Mouse (Mus musculus): ENCODE results near the gene Sh3gl1. TPM values are rescaled to one million over a fixed set of nuclear protein-coding genes. Genes with fewer than 3 reads are reported as not detected.
A peak's percentile ranks its signal among the peaks of the same experiment; 100 is the strongest.

The Sh3gl1 gene
- total RNA-seq, 1 experiment from 2014 or later, result 48.6 TPM

DNA sequence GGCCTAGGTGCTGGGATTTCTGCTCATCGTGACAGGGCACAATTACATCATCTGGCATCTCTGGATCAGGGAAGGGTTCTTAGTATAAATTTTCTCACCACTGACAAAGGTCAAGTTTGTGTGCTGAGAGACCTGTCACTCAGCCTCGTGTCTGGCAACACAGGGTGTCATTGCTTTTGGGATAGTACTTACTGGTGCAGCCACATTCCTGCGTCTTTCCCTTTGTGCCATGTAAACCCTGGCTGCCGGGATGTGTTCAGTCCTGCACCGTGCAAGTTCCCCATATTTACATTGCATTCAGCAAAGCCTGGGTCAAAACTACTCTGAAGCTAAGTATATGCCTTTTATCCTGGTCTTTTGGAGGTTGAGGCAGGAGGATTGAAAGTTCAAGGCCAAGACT is 14.9 kb upstream of the Sh3gl1 start:
- ATAC-seq (ENCODE audit: extremely low read depth, insufficient number of reproducible peaks, low FRiP score, poor library complexity, severe bottlenecking), result no peak

DNA sequence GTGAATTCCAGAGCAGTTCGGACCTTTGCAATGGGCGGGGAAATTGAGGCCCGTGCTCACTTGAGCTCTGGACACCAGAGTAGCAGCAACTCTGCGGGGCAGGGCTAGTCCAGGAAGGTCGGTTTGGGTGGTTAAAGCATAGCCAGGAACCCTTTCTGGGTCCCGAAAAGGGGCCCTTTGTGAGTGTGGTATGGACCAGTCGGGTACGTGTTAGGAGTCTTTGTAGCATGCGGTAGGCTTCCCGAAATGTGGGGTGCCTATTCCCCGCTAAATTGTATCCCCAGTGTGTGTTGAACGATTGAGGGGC is 4.4 kb upstream of the Sh3gl1 start:
- ATAC-seq (ENCODE audit: extremely low read depth, insufficient number of reproducible peaks, low FRiP score, poor library complexity, severe bottlenecking), result no peak

DNA sequence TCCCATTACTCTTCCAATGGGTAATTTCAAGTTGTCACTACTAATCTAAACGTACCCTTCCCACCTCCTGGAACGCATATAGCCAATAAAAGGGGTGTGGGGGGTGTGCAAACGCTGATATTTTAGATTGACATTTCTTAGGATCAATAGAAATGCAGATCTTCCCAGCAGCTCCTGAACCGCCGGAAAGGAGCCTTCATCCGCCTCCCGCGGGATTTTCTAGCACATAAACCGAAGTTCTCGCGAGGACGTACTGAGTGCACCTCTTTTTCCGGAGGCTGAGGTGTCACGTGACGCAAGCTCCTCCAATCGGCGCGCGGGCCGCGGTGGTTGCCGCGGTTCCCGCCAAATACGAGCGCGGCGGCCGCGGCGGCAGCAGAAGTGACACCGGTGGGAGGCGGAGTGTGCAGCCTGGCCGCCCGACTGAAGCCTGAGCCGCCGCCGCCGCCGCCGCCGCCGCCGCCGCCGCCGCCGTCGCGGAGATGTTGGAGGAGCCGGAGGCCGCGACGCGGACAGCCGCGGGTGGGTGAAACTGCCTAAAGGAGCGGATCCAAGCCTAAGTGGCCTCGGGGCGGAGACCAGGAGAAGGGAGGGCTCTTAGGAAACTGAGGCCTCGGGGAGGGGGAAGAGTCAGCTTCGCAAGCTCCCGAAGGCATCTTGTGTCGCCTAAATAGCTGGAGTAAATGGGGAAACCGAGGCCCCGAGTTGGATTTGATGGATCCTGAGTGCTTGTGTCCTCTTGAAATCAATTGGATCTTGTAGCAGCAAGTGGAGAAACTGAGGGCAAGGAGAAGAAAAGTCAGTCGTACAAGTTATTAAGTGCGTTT is 3.8 kb upstream of the Sh3gl1 start, which contains the start of gene Chaf1a:
Gene Chaf1a (plus strand): TSS at position 410 of the 827 bp plus-strand sequence.
- peak; percentile 49 for ATAC-seq (ENCODE audit: extremely low read depth, insufficient number of reproducible peaks, low FRiP score, poor library complexity, severe bottlenecking)

DNA sequence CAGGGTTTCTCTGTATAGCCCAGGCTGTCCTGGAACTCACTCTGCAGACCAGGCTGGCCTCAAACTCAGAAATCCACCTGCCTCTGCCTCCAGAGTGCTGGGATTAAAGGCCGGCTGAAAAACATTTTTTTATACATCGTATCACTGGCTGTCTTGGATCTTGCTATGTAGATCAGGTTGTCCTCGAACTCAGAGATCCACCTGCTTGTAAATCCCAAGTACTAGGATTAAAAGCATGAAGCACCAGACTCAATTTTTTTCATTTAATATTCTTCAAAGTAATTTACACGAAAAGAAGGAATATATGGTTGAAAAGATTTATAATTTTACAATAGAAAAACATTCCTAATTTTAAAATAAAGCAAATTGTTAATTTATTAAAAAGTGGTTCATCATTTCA is 2.9 kb upstream of the Sh3gl1 start:
- no peak for ATAC-seq (ENCODE audit: extremely low read depth, insufficient number of reproducible peaks, low FRiP score, poor library complexity, severe bottlenecking)

DNA sequence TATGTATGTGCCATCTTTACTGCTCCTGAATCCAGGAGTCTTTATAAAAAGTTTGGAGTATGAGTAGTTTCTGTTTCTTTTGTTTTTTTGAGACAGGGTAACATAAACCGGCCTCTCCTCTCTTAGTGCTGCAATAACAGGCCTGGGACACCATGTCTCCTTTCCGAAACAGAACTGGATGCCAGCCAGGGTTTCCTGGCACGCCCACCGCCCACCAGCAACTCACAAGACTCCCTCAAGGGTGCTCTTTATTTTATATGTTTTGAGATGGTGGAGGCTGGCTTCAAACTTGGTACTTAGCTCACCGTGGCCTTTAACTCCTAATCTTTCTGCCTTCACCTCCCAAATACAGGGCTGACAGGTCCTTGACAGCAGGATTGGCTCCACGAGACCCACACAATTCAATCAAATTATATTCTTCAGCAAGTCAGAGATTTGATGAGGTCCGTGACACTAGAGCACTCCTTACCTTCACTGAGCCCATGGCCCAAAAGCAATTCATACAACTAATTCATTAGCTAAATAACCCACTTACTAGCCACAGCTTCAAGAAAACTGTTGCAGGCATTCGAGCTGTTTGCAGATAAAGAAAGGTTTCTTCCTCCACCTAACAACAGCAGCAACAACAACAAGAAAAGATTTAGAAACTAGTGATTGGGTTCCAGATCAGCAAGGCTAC is 2.3 kb upstream of the Sh3gl1 start:
- ATAC-seq (ENCODE audit: extremely low read depth, insufficient number of reproducible peaks, low FRiP score, poor library complexity, severe bottlenecking), result no peak

DNA sequence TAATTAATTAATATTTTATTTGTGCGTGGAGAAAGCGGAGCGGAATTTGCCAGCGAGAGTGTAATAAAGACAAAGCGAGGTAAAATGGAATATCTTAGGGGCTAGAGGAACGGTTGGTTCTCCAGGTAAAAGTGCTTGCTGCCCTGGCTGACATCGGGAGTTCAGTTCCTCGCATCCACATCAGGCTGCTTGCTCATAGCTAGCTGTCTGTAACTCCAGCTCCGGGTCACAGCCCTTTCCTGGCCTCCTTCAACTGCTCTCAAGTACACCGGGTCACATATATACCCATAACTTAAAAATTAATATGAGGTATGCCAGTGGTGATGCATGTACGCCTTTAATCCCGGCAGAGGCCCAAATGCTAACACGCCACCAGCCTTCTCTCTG is 459 bp upstream of the Sh3gl1 start:
- ATAC-seq (ENCODE audit: extremely low read depth, insufficient number of reproducible peaks, low FRiP score, poor library complexity, severe bottlenecking), result no peak

DNA sequence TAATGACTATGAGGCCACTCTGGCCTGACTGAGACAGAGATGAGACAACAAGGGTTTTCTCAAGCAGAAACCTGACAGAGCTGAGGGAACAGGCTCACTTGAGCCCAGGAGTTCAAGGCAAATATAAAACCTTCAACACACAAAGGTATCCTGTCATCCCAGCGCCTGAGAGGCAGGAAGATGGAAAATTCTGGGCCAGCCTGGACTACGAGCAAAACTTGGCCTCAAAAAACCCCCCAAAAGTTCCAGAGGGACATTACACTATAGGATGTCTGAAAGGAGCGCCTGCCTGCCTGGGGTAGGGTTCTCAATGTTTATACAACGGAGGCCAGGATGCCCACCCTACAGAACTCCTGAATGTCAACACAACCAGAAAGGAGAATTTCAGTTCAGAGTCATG is 1.2 kb downstream of the Sh3gl1 start:
- ATAC-seq (ENCODE audit: extremely low read depth, insufficient number of reproducible peaks, low FRiP score, poor library complexity, severe bottlenecking), result no peak

DNA sequence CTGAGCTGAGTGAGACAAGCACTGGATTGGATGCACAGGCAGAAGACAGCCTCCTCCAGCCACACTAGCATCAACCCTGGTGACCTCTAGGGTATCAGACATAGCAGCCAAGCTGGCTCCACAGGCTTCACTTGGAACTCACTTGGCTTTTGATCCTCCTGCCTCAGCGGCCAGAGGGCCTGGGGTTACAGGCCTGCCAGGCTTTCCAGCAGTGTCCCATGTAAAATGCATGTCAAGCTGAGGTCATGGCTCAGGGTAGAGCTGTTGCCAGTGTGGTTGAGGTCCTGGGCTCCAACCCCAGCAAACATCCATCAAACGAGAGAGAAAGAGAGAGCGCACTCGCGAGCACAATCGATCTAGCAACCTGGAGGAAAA is 1.7 kb downstream of the Sh3gl1 start:
- ATAC-seq (ENCODE audit: extremely low read depth, insufficient number of reproducible peaks, low FRiP score, poor library complexity, severe bottlenecking), result no peak

DNA sequence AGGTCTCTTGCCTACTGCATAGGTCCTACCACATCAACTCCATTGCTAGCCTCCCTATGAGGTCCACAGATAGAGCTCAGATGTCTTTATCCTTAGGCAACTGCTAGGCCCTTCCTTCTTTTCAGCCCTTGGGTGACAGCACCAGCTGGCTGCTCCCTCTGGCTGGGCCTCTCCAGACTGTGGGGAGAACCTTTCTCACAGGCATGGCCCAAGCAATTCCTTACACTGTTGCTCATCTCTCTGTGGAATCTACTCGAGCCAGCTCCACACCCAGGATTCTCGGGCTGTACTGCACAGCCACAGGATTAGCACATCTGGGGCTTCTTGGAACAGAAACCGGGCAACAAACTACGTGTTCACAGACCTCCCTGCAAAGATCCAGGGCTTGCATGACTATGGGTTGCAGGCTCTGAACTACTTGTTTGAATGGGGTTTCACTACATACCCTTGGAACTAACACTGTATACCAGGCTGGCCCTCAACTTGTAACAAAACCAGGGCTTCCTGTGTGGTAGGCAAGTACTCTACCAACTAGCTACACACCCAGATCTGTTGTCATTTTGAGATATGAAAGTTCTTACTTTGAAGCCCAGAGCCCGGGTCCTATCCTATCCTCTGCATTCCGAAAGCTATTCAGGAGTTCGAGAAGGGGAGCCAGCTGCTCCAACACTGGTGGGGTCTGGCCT is 2.3 kb downstream of the Sh3gl1 start:
- no peak for ATAC-seq (ENCODE audit: extremely low read depth, insufficient number of reproducible peaks, low FRiP score, poor library complexity, severe bottlenecking)

DNA sequence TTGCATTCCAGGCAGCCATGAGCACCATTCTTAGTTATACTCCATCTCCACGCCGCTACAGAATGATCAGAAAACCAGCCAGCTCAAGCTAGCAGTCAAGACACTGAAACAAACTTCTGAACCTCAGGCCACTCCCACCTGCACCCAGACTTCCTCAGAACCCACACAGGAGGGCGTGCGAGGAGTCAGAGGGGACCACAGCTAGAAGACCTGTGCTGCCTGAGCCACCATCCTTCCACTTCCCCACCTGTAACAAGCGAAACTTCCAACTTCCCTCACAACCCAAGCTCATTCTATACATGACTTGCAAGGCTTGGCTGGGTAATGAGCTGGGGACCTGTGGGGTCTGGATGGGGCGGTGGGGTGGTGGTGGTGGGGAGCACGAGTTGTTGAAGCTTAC is 3.6 kb downstream of the Sh3gl1 start:
- ATAC-seq (ENCODE audit: extremely low read depth, insufficient number of reproducible peaks, low FRiP score, poor library complexity, severe bottlenecking), result peak; percentile 49

DNA sequence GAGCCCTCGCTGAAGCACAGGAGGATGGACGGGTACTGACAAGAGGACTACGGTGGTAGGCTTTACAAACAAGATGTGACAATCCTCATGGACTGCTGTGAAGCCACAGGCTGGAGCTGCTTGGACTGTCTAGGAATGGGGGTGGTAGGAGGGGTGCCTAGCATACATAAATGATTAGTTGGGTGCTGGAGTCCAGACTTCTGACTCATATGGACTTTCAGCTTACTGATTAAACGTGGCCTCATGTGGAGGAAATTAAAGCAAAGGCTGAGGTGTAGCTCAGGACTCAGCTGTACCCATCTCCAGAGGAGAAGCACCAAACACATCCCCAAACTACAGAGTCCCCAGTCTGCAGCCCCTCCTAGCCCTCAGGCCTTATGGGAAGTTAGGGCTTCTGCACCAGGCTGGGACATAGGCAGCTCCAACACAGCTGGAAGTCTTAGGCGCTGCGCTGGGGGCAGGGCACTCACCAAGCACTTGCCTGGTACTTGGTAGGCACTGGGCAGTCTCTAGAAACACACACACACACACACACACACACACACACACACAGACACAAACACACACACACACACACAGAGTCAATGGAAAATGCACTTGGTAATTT is 4.2 kb downstream of the Sh3gl1 start:
- ATAC-seq (ENCODE audit: extremely low read depth, insufficient number of reproducible peaks, low FRiP score, poor library complexity, severe bottlenecking), result no peak

DNA sequence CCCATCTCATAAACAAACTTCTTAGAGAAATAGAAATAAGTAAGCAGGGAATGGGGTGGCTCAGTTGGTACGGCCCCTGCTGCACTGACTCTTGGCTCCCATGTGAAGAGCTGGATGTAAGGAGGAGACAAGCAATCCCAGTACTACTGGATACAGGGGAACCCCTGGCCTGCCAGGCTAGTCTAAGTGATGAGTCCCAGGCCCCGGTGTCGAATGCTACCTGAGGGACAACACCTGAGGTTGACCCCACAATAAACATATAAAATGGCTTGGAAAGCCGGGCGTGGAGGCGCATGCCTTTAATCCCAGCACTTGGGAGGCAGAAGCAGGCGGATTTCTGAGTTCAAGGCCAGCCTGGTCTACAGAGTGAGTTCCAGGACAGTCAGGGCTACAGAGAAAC is 5.0 kb downstream of the Sh3gl1 start:
- ATAC-seq (ENCODE audit: extremely low read depth, insufficient number of reproducible peaks, low FRiP score, poor library complexity, severe bottlenecking), result no peak

DNA sequence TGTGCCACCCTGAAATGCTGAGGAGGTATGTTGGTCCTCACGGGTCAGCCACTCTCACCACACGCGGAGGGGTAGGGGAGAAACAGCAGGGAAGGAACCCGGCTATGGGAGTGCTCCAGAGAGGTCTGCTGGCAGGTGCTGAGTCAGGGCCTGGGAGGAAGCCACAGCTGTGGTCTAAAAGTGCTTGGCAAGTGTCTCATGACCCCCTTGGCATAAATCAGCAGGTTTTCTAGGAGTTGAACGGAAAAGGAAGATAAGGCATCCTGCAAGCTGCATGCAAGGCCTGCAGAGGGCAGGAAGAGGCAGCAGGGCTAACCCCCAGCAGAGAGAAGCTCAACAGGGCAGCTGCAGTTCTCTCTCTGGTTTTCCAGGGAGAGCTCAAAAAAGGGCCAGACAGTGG is 5.5 kb downstream of the Sh3gl1 start:
- ATAC-seq (ENCODE audit: extremely low read depth, insufficient number of reproducible peaks, low FRiP score, poor library complexity, severe bottlenecking), result peak; percentile 28

DNA sequence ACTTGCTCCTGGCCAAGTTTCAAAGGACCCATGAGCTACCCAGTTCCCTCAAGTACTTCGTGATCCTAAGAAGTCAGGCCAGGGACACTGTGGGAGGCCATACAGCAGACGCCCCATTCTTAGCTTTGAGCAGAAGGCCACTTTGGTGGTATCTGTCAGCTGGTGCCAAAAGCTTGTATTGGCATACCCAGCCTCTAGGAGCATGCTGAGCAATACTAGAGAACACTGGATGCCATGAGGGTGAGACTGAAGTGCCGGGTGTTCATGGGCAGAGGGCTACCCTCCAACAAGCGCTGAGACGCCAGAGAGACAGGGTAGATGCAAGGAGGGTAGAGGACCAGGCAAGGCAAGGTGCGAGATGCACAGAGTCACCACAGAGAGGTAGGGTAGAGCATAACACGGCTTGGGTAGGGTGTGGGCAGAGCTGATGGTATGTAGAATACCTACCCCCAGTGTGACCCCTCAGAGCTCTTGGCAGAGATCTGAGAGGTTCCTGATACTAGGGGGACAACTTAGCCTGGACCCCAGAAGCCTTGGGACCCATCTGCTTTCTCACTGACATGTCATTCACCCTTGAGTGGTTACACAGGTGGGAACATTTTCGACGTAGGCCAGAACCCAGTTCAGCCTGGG is 6.1 kb downstream of the Sh3gl1 start:
- ATAC-seq (ENCODE audit: extremely low read depth, insufficient number of reproducible peaks, low FRiP score, poor library complexity, severe bottlenecking), result no peak

DNA sequence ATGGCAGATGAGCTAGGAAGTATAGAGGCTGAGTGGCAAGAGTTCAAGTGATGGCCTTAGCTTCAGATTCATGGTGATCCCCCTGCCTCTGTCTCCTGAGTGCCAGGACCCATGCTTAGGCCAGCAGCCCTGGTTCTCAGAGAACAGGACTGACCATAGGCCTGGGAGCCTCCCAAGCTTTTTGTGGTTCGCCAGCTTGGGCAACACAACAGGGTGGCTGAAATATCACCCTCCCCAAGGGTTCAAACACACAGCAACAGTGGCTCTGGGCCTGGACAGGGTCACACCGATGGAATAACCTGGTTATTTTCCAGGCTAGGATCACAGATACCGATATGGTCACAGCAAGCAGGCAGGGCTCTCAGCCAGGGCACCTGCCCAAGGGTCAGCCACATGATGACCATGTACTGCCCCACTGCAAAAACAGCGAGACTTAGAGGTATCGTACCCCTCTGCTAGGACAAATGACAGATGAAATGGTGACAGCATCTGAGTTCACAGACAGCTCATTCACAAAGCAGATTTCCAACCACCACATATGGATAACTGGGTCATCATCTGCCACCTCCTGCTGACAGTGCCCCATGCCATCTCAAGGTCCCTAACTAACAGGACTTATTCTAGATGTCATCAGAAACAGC is 8.5 kb downstream of the Sh3gl1 start:
- ATAC-seq (ENCODE audit: extremely low read depth, insufficient number of reproducible peaks, low FRiP score, poor library complexity, severe bottlenecking), result no peak

DNA sequence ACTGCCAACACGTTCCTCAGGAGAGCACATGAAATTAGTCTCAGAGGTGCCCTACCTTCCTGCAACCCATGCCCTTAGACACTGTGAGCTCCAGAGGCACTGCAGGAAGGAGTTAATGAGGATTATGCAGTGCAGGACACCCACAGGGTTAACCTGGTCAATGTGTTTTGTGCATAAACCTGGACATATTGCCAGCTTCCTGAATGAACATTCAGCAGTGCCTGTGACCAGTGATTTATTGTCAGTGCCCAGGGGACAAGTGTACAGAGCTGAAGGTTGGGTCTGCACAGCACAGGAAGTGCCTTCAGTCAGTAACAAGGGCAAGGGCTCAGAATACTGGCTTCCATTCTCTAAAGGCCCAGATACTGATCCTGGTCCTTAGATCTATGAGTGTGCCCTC is 9.6 kb downstream of the Sh3gl1 start:
- no peak for ATAC-seq (ENCODE audit: extremely low read depth, insufficient number of reproducible peaks, low FRiP score, poor library complexity, severe bottlenecking)

DNA sequence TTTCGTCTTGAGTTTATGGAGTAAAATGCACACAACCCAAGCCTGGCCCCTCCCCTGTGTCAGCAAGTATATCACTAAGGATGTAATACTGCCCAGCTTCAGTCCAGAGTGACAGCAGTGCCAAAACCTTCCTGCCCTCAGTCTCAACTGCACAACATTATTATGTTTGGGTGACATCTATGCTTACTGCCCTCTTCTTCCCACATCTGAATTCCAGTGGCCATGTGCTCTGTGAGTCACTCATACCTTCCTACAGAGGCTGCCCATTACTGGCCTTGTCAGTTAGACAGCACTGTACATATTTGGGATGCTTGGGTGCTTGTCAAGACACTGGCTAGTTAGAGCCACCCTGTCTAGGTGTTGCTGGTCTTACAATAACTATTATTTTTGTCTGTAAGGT is 10.1 kb downstream of the Sh3gl1 start:
- ATAC-seq (ENCODE audit: extremely low read depth, insufficient number of reproducible peaks, low FRiP score, poor library complexity, severe bottlenecking), result no peak

DNA sequence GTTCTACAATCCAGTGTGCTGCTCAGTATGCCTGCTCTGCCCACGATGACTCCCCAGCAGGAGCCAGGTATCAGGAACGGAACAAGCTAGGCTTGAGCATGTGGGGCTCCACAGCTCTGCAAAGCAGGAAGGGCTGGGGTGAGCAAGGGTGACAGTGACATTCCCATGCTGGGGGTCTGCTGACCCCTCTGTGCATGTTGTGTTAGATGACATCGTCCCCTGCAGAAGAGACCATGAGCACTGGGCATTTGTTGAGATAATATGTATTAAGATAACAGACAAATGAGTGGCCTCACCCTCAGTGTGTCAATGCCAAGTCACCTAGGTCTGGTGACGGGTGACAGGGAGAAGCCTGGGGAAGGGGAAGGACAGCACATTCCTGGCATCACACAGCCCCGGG is 11.5 kb downstream of the Sh3gl1 start:
- no peak for ATAC-seq (ENCODE audit: extremely low read depth, insufficient number of reproducible peaks, low FRiP score, poor library complexity, severe bottlenecking)

DNA sequence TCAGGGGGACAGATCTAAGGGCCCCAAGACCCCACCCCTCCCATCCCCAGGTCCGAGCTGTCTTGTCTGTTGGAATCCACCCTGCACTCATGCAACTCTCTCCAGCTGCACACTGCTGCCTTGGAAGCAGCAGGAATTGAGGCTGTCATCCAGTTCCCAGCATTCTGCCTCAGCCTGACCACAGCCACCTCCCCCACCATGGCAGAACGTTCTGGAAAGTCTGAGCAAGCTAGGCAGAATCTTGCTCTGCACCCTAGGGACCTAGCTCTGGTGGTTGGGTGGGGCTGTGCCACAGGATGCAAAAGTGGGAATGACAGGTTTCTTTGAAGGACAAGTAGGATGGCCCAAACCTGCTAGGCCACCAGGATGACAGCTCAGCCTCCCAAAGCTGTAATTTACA is 12.0 kb downstream of the Sh3gl1 start:
- no peak for ATAC-seq (ENCODE audit: extremely low read depth, insufficient number of reproducible peaks, low FRiP score, poor library complexity, severe bottlenecking)
